Mouse (Mus musculus): ENCODE results near the gene Prss45. TPM values are rescaled to one million over a fixed set of nuclear protein-coding genes. Genes with fewer than 3 reads are reported as not detected.
"Not testable (repeated sequence)": the region's sequence is repeated elsewhere in the genome, so short reads cannot be mapped to it uniquely, and the experiment has no call there.

The Prss45 gene
- polyA plus RNA-seq, 1 experiment: not detected

DNA sequence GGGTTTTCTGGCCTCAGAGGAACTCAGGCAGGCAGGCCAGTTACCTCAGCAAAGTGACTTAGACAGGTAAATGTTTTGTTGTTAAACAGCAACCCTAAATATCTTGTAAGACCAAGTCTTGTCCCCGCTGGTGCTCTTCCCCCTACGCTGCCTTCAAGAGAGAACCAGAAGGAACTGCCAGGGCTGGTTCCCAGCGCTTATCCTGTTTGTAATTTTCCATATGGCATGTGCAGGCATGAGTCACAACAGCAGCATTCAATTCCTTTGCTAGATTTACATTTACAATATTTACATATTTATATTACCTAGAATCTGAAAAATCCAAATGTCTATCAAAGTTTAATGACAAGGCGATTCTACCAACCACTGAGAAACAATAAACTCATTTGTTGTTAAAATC, 24.3 kb upstream of the Prss45 start:
- Histone ChIP-seq H3K36me3 (ENCODE audit: control insufficient read depth, insufficient read depth, low read length) (no peaks in the 10 kb centered on the region), H3K4me3 (ENCODE audit: extremely low read depth, insufficient read depth, insufficient read length) (no peak overlapping the region), H3K4me1 (ENCODE audit: control insufficient read depth, insufficient read depth, insufficient read length) (no peaks in the 10 kb centered on the region), H3K27ac (ENCODE audit: insufficient read depth, low read length) (no peak overlapping the region), H3K27me3 (ENCODE audit: control insufficient read depth, insufficient read depth, low read length) (no peaks in the 10 kb centered on the region)
- no peak for DNase-seq (ENCODE audit: low read depth in 1 of 2, low spot score in 2 of 2)
- TF ChIP-seq POLR2A (IDR thresholded peaks at IDR 0.05; ENCODE audit: low read depth, low read length): no peak
- no peak for TF ChIP-seq CTCF (IDR thresholded peaks at IDR 0.05; ENCODE audit: extremely low read depth, insufficient read depth, insufficient read length, insufficient replicate concordance)
- 95% methylated on average over 4 of the region's 4 CpGs for WGBS

- DNase-seq (ENCODE audit: low read depth in 1 of 2, low spot score in 2 of 2): no peak
- H3K27ac ChIP-seq (ENCODE audit: insufficient read depth, low read length): no peak within 1 kb of the TSS
- no peaks in the 10 kb centered on the region for H3K36me3 ChIP-seq (ENCODE audit: control insufficient read depth, insufficient read depth, low read length)
- H3K4me3 ChIP-seq (ENCODE audit: extremely low read depth, insufficient read depth, insufficient read length): no peak within 1 kb of the TSS
- H3K4me1 ChIP-seq (ENCODE audit: control insufficient read depth, insufficient read depth, insufficient read length): no peaks in the 10 kb centered on the region
- 72% methylated on average over 18 of the region's 18 CpGs for WGBS
- TF ChIP-seq CTCF (IDR thresholded peaks at IDR 0.05; ENCODE audit: extremely low read depth, insufficient read depth, insufficient read length, insufficient replicate concordance) (no peak), POLR2A (IDR thresholded peaks at IDR 0.05; ENCODE audit: low read depth, low read length) (no peak)
- no peaks in the 10 kb centered on the region for H3K27me3 ChIP-seq (ENCODE audit: control insufficient read depth, insufficient read depth, low read length)
These were observed 20.6 kb upstream of the Prss45 start, which contains the start of gene Prss44 for GRCm38 (mm10) chr9:110813789-110814188. TSS of gene Prss44 (plus strand) at chr9:110813994.

- not testable (repeated sequence) for H3K27me3 ChIP-seq (ENCODE audit: control insufficient read depth, insufficient read depth, low read length)
These were observed 13.8 kb upstream of the Prss45 start for GRCm38 (mm10) chr9:110820546-110820945.

DNA sequence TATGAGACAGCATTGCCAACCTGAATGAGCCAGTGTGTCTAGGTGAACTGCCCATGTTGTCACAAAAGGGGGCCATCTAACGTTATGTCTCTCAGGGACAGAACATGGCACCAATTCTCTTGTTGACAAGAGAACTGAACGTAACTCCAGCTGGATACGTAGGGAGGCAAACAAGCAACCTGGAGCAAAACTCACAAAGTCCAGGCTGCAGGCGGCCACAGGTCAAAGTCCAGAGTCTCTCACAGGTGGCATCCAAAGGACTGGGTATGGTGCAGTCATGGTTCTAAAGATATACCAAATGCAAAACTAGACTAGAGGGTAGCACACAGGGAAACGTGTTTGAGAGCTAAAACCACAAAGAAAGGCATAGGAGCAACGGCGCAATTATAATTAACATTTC, 13.0 kb upstream of the Prss45 start:
- Histone ChIP-seq H3K27ac (ENCODE audit: insufficient read depth, low read length) (no peak overlapping the region), H3K4me1 (ENCODE audit: control insufficient read depth, insufficient read depth, insufficient read length) (no peaks in the 10 kb centered on the region), H3K36me3 (ENCODE audit: control insufficient read depth, insufficient read depth, low read length) (no peaks in the 10 kb centered on the region), H3K4me3 (ENCODE audit: extremely low read depth, insufficient read depth, insufficient read length) (no peak overlapping the region), H3K27me3 (ENCODE audit: control insufficient read depth, insufficient read depth, low read length) (no peaks in the 10 kb centered on the region)
- no peak for TF ChIP-seq POLR2A (IDR thresholded peaks at IDR 0.05; ENCODE audit: low read depth, low read length)
- no peak for TF ChIP-seq CTCF (IDR thresholded peaks at IDR 0.05; ENCODE audit: extremely low read depth, insufficient read depth, insufficient read length, insufficient replicate concordance)
- WGBS: 90% methylated on average over 7 of the region's 7 CpGs
- DNase-seq (ENCODE audit: low read depth in 1 of 2, low spot score in 2 of 2): no peak

More at GRCm38 (mm10) chr9:110820546-110820945, 13.8 kb upstream of the Prss45 start:
- H3K4me3 ChIP-seq (ENCODE audit: extremely low read depth, insufficient read depth, insufficient read length); H3K36me3 ChIP-seq (ENCODE audit: control insufficient read depth, insufficient read depth, low read length); H3K27ac ChIP-seq (ENCODE audit: insufficient read depth, low read length); DNase-seq (ENCODE audit: low read depth in 1 of 2, low spot score in 2 of 2); H3K4me1 ChIP-seq (ENCODE audit: control insufficient read depth, insufficient read depth, insufficient read length): not testable (repeated sequence)

DNA sequence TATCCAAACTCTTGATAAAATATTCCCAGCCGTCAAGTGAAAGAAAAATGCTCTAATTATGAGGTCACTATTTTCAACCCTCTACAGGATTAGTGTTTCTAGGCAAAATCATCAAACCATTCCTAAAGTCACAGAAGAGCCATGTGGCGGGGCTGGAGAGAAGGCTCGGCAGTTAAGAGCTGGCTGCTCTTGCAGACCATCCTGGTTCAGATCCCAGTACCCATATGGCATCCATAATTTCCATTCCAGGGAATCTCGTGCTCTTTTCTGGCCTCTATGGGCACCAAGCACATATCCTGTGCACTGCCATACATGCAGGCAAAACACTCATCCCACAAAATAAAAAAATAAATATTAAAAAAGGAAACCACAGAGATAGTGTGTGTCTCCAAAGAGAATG, 9.0 kb upstream of the Prss45 start:
- Histone ChIP-seq H3K4me3 (ENCODE audit: extremely low read depth, insufficient read depth, insufficient read length) (no peak overlapping the region), H3K4me1 (ENCODE audit: control insufficient read depth, insufficient read depth, insufficient read length) (no peaks in the 10 kb centered on the region), H3K27ac (ENCODE audit: insufficient read depth, low read length) (no peak overlapping the region), H3K27me3 (ENCODE audit: control insufficient read depth, insufficient read depth, low read length) (no peaks in the 10 kb centered on the region), H3K36me3 (ENCODE audit: control insufficient read depth, insufficient read depth, low read length) (no peaks in the 10 kb centered on the region)
- TF ChIP-seq POLR2A (IDR thresholded peaks at IDR 0.05; ENCODE audit: low read depth, low read length) (no peak), CTCF (IDR thresholded peaks at IDR 0.05; ENCODE audit: extremely low read depth, insufficient read depth, insufficient read length, insufficient replicate concordance) (no peak)
- DNase-seq (ENCODE audit: low read depth in 1 of 2, low spot score in 2 of 2): no peak
- WGBS: 68% methylated on average over 4 of the region's 4 CpGs

- DNase-seq (ENCODE audit: low read depth in 1 of 2, low spot score in 2 of 2): peak in 1 of 2 experiments; percentile 5
- no peak overlapping the region for H3K4me3 ChIP-seq (ENCODE audit: extremely low read depth, insufficient read depth, insufficient read length)
- H3K27me3 ChIP-seq (ENCODE audit: control insufficient read depth, insufficient read depth, low read length): no peaks in the 10 kb centered on the region
- H3K27ac ChIP-seq (ENCODE audit: insufficient read depth, low read length): no peak overlapping the region
- 14% methylated on average over 7 of the region's 7 CpGs for WGBS
- H3K4me1 ChIP-seq (ENCODE audit: control insufficient read depth, insufficient read depth, insufficient read length): no peaks in the 10 kb centered on the region
- no peak for TF ChIP-seq POLR2A (IDR thresholded peaks at IDR 0.05; ENCODE audit: low read depth, low read length)
- TF ChIP-seq CTCF (IDR thresholded peaks at IDR 0.05; ENCODE audit: extremely low read depth, insufficient read depth, insufficient read length, insufficient replicate concordance): no peak
- H3K36me3 ChIP-seq (ENCODE audit: control insufficient read depth, insufficient read depth, low read length): no peaks in the 10 kb centered on the region
These were observed 8.6 kb upstream of the Prss45 start for GRCm38 (mm10) chr9:110825832-110826231.

DNA sequence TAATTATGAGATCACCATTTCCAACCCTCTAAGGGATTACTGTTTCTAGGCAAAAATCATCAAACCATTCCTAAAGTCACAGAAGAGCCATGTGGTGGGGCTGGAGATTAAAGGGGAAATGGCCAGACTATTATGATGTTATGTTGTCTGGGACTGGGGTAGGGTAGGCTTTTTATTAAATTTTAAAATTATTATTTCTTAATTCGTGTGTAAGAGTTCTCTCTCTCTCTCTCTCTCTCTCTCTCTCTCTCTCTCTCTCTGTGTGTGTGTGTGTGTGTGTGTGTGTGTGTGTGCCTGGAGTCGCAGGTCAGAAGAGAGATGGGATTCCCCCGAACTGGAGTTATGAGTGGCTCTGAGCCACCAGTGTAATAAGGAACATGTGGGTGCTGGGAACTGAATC, 8.0 kb upstream of the Prss45 start, which contains the start of gene Prss43:
TSS of gene Prss43 (plus strand) at position 301 of the 400 bp plus-strand sequence.
- WGBS: 70% methylated on average over 3 of the region's 3 CpGs
- no peak for DNase-seq (ENCODE audit: low read depth in 1 of 2, low spot score in 2 of 2)
- Histone ChIP-seq H3K4me3 (ENCODE audit: extremely low read depth, insufficient read depth, insufficient read length) (no peak within 1 kb of the TSS), H3K27me3 (ENCODE audit: control insufficient read depth, insufficient read depth, low read length) (no peaks in the 10 kb centered on the region), H3K36me3 (ENCODE audit: control insufficient read depth, insufficient read depth, low read length) (no peaks in the 10 kb centered on the region), H3K4me1 (ENCODE audit: control insufficient read depth, insufficient read depth, insufficient read length) (no peaks in the 10 kb centered on the region), H3K27ac (ENCODE audit: insufficient read depth, low read length) (no peak within 1 kb of the TSS)
- TF ChIP-seq POLR2A (IDR thresholded peaks at IDR 0.05; ENCODE audit: low read depth, low read length) (no peak), CTCF (IDR thresholded peaks at IDR 0.05; ENCODE audit: extremely low read depth, insufficient read depth, insufficient read length, insufficient replicate concordance) (no peak)
